Mouse (Mus musculus) heart, adult 2 months (tissue): Measurements from ENCODE around the gene Gucy2d. TPM values are rescaled to one million over a fixed set of nuclear protein-coding genes. Genes with fewer than 3 reads are reported as not detected.

ENCODE experiments used
- DNase-seq, 2 experiments: peaks; one replicate each; pipeline ENCODE4 v3.0.0; 2021
- H3K27ac ChIP-seq: fragments of 200-600 bp; 2 replicates; pipeline ENCODE4 v1.8.1; 2022
- H3K27me3 ChIP-seq: fragments of 200-500 bp; 2 replicates; pipeline ENCODE4 v1.6.1; 2012; ENCODE audit warnings: mild to moderate bottlenecking, low read length, inconsistent platforms, mixed read lengths; ENCODE audit not compliant: control insufficient read depth, insufficient read depth
- H3K36me3 ChIP-seq: fragments of 200-500 bp; 2 replicates; pipeline ENCODE4 v1.6.1; 2012; ENCODE audit warnings: low read length, inconsistent platforms; ENCODE audit not compliant: control insufficient read depth, insufficient read depth
- H3K4me1 ChIP-seq: fragments of 200-500 bp; 2 replicates; pipeline ENCODE4 v1.6.1; 2011; ENCODE audit warnings: low read length; ENCODE audit not compliant: control insufficient read depth, insufficient read depth
- H3K4me3 ChIP-seq: fragments of 200-600 bp; 2 replicates; pipeline ENCODE4 v1.8.1; 2022
- H3K79me2 ChIP-seq: fragments of 200-500 bp; replicated peaks from 2 replicates; pipeline ENCODE4 v1.6.1; 2012; ENCODE audit warnings: mild to moderate bottlenecking, inconsistent platforms, low read length, moderate library complexity, mixed read lengths; ENCODE audit not compliant: control insufficient read depth, insufficient read depth
- H3K9ac ChIP-seq: fragments of 200-500 bp; 2 replicates; pipeline ENCODE4 v1.6.1; 2012; ENCODE audit warnings: low read depth, mild to moderate bottlenecking, control low read depth, inconsistent platforms, low read length, mixed read lengths
- CTCF ChIP-seq: fragments of 200-600 bp; IDR thresholded peaks from 2 replicates; pipeline ENCODE4 v1.8.1; 2022; ENCODE audit warnings: antibody characterized with exemption, mild to moderate bottlenecking, moderate library complexity
- EP300 ChIP-seq: fragments of 200-500 bp; IDR thresholded peaks from 2 replicates; pipeline ENCODE4 v1.6.1; 2011; ENCODE audit warnings: low read depth, low read length, control low read depth; ENCODE audit not compliant: insufficient read depth
- POLR2A ChIP-seq: fragments of 200-500 bp; IDR thresholded peaks from 2 replicates; pipeline ENCODE4 v1.6.1; 2011; ENCODE audit warnings: mild to moderate bottlenecking, low read depth, low read length, control low read depth; ENCODE audit not compliant: insufficient read depth
- WGBS: fragments of 180-500 bp; shearing (Covaris S2); methylation state at CpG from one replicate; pipeline ENCODE4 v1.1.7; 2018; 5-methylcytosine and 5-hydroxymethylcytosine counted together
- intact Hi-C: fragments of 180-260 bp; cut with DNase I; formaldehyde crosslinking; loops from one replicate; pipeline ENCODE4 v1.15.1; 2025
- polyA plus RNA-seq: library from polyadenylated mRNA; depleted of rRNA; stranded (reverse); fragments of >200 nt; gene quantifications from 2 replicates; pipeline ENCODE4 v1.2.3, GENCODE M21; 2012
- total RNA-seq, 2 experiments: library from RNA; stranded (reverse); gene quantifications; 2 replicates each; pipeline ENCODE4 v1.2.3; 2021

The Gucy2d gene
- total and polyA plus RNA-seq, 3 experiments: 0.20 to 0.21 TPM; not detected in 1

GRCm38 (mm10) chr7:98477153-98477552 lies 36.9 kb downstream of the Gucy2d start:
- intact Hi-C loops: no loop called here
- no peaks in the 10 kb centered on the region for H3K79me2 ChIP-seq
- no peaks in the 10 kb centered on the region for H3K27me3 ChIP-seq
- TF ChIP-seq POLR2A (no peak), CTCF (no peak), EP300 (no peak)
- H3K4me3 ChIP-seq: no peak overlapping the region
- no peaks in the 10 kb centered on the region for H3K36me3 ChIP-seq
- WGBS: 63% methylated on average over 4 of the region's 4 CpGs
- no peak overlapping the region for H3K27ac ChIP-seq
- no peak overlapping the region for H3K9ac ChIP-seq
- no peak for DNase-seq
- H3K4me1 ChIP-seq: peaks cover 3% of the 10 kb centered on the region

- TF ChIP-seq CTCF: no peak
- no peak for TF ChIP-seq POLR2A
- TF ChIP-seq EP300: no peak
- Histone ChIP-seq H3K4me3 (no peak overlapping the region), H3K4me1 (peaks cover 16% of the 10 kb centered on the region), H3K9ac (no peak overlapping the region), H3K36me3 (no peaks in the 10 kb centered on the region), H3K79me2 (no peaks in the 10 kb centered on the region), H3K27me3 (no peaks in the 10 kb centered on the region), H3K27ac (no peak overlapping the region)
- DNase-seq: no peak
- intact Hi-C loops: loop anchor here (2.0 to 10.0 kb wide), 4 partner anchors 42 to 354 kb away; partner anchors contain the start of gene Wnt11
- 94% methylated on average over 1 of the region's 1 CpGs for WGBS
Observed at GRCm38 (mm10) chr7:98480481-98480880, 40.3 kb downstream of the Gucy2d start.

GRCm38 (mm10) chr7:98481066-98481734 lies 41.0 kb downstream of the Gucy2d start:
- Histone ChIP-seq H3K9ac (no peak overlapping the region), H3K36me3 (no peaks in the 10 kb centered on the region), H3K27ac (peak overlapping the region; percentile 82), H3K27me3 (no peaks in the 10 kb centered on the region), H3K4me3 (no peak overlapping the region), H3K79me2 (no peaks in the 10 kb centered on the region), H3K4me1 (peaks cover 23% of the 10 kb centered on the region)
- peak; percentile 82 to 84 for DNase-seq
- no peak for TF ChIP-seq POLR2A
- peak; percentile 98 for TF ChIP-seq EP300
- intact Hi-C loops: loop anchor here (1.0 to 10.0 kb wide), 6 partner anchors 41 to 354 kb away; partner anchors contain the start of gene Wnt11
- WGBS: 7% methylated on average over 9 of the region's 9 CpGs

- H3K27me3 ChIP-seq: no peaks in the 10 kb centered on the region
- peaks cover 22% of the 10 kb centered on the region for H3K4me1 ChIP-seq
- 89% methylated on average over 8 of the region's 8 CpGs for WGBS
- H3K79me2 ChIP-seq: no peaks in the 10 kb centered on the region
- TF ChIP-seq CTCF (no peak), POLR2A (no peak), EP300 (no peak)
- no peak overlapping the region for H3K4me3 ChIP-seq
- no peaks in the 10 kb centered on the region for H3K36me3 ChIP-seq
- peak overlapping the region; percentile 82 for H3K27ac ChIP-seq
- intact Hi-C loops: loop anchor here (1.0 to 10.0 kb wide), 6 partner anchors 40 to 353 kb away; partner anchors contain the start of gene Wnt11
- H3K9ac ChIP-seq: no peak overlapping the region
- no peak for DNase-seq
Observed at GRCm38 (mm10) chr7:98481861-98482260, 41.6 kb downstream of the Gucy2d start.

GRCm38 (mm10) chr7:98482551-98483267 lies 42.5 kb downstream of the Gucy2d start:
- Histone ChIP-seq H3K79me2 (no peaks in the 10 kb centered on the region), H3K27ac (peak overlapping the region; percentile 82), H3K27me3 (no peaks in the 10 kb centered on the region), H3K4me3 (no peak overlapping the region), H3K4me1 (peaks cover 22% of the 10 kb centered on the region), H3K9ac (peak overlapping the region; percentile 36; the same call in 1 of the 2 replicates), H3K36me3 (no peaks in the 10 kb centered on the region)
- intact Hi-C loops: loop anchor here (5.0 to 10.0 kb wide), 2 partner anchors 40 to 352 kb away; partner anchors contain the start of gene Wnt11
- peak; percentile 55 to 61 for DNase-seq
- WGBS: 44% methylated on average over 12 of the region's 12 CpGs
- TF ChIP-seq EP300 (no peak), CTCF (no peak), POLR2A (no peak)

- DNase-seq: no peak
- H3K9ac ChIP-seq: peak overlapping the region; percentile 36
- WGBS: 36% methylated on average over 8 of the region's 8 CpGs
- H3K4me3 ChIP-seq: no peak overlapping the region
- intact Hi-C loops: loop anchor here (5.0 to 10.0 kb wide), 2 partner anchors 39 to 352 kb away; partner anchors contain the start of gene Wnt11
- H3K27me3 ChIP-seq: no peaks in the 10 kb centered on the region
- peak overlapping the region; percentile 82 for H3K27ac ChIP-seq
- H3K79me2 ChIP-seq: no peaks in the 10 kb centered on the region
- peaks cover 22% of the 10 kb centered on the region for H3K4me1 ChIP-seq
- TF ChIP-seq POLR2A (no peak), CTCF (no peak), EP300 (no peak)
- H3K36me3 ChIP-seq: no peaks in the 10 kb centered on the region
Observed at GRCm38 (mm10) chr7:98483268-98483607, 43.0 kb downstream of the Gucy2d start.
